Mouse (Mus musculus): ENCODE measurements at regions not wholly inside any gene's neighbourhood (a gene's known extent, or its start where the extent isn't known, plus 50 kb on each side); places are given as distances from the start of the nearest gene placed in this dataset.
A peak's percentile ranks its signal among the peaks of the same experiment; 100 is the strongest.

- H3K36me3 ChIP-seq = no peaks in the 10 kb centered on the region
- no peak overlapping the region for H3K4me2 ChIP-seq (replicated peaks)
- peaks cover 27% of the 10 kb centered on the region for H3K4me1 ChIP-seq
- H3K27me3 ChIP-seq = no peaks in the 10 kb centered on the region
- H3K4me3 ChIP-seq = no peak overlapping the region
- no peaks in the 10 kb centered on the region for H3K9me3 ChIP-seq
- no peak overlapping the region for H3K9ac ChIP-seq (replicated peaks)
- H3K27ac ChIP-seq (replicated peaks) = peak overlapping the region; percentile 29; the same call in 1 of the 2 replicates
- ATAC-seq (replicated peaks) = 0 out of 2 replicates have a peak, but pooled peaks have one; percentile 21
- 9% methylated on average over 11 of the region's 11 CpGs for WGBS
Observed at GRCm38 (mm10) chr12:12783699-12784605, 157.8 kb downstream of the Mycn start.

DNA sequence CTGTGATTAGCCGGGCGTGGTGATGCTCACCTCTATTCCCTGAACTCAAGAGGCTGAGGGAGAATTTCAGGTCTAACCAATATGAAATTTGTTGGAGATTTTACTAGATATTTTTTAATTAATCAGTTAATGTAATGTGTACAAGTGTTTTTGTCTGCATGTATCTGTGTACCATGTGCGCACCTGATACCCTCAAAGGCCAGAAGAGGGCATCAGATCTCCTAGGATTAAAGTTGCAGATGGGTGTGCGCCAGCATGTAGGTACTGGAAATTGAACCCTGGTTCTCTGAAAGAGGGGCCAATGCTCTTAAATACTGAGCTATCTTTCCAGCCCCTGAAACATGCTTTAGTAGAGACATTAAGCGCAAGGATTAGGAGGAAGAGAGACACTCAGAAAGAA lies 160.2 kb downstream of the Mycn start:
- Histone ChIP-seq H3K9me3 (no peaks in the 10 kb centered on the region), H3K27me3 (no peaks in the 10 kb centered on the region), H3K9ac (replicated peaks) (no peak overlapping the region), H3K4me3 (no peak overlapping the region), H3K27ac (replicated peaks) (no peak overlapping the region), H3K36me3 (no peaks in the 10 kb centered on the region), H3K4me2 (replicated peaks) (no peak overlapping the region), H3K4me1 (peaks cover 22% of the 10 kb centered on the region)
- ATAC-seq (replicated peaks) = no peak
- 98% methylated on average over 5 of the region's 5 CpGs for WGBS

DNA sequence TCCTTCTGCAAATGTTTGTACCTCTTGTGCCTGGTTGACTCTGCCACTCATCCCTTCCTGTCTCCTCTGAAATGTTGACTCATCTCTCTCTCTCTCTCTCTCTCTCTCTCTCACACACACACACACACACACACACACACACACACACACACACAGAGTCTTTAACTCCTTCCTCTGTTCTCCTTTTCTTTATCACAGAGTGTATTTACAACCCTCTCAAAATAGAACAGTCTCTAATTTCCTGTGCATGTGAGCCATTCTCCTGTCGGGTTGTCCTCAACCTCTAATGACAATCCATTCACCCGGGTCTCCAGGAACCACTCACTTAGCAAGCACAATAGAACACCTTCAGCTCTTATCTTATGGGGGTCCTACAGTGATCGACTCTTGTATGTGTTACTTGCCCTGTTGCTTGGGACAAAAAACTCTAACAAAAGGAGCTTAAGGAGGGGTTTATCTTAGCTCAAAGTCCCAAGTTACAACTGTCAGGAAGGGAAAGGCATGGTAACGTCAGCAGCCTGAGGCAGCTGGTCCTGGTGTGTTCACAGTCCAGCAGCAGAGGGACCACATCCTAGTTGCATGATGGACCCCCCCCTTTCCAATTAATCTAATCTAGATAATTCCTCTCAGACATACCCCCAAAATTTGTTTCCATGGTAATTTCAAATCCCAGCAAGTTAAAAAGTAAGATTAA lies 163.0 kb downstream of the Mycn start:
- Histone ChIP-seq H3K4me3 (no peak overlapping the region), H3K4me2 (replicated peaks) (no peak overlapping the region), H3K9ac (replicated peaks) (no peak overlapping the region), H3K27me3 (no peaks in the 10 kb centered on the region), H3K4me1 (peaks cover 16% of the 10 kb centered on the region), H3K9me3 (no peaks in the 10 kb centered on the region), H3K36me3 (no peaks in the 10 kb centered on the region), H3K27ac (replicated peaks) (no peak overlapping the region)
- no peak for ATAC-seq (replicated peaks)
- 30% methylated on average over 4 of the region's 4 CpGs for WGBS

DNA sequence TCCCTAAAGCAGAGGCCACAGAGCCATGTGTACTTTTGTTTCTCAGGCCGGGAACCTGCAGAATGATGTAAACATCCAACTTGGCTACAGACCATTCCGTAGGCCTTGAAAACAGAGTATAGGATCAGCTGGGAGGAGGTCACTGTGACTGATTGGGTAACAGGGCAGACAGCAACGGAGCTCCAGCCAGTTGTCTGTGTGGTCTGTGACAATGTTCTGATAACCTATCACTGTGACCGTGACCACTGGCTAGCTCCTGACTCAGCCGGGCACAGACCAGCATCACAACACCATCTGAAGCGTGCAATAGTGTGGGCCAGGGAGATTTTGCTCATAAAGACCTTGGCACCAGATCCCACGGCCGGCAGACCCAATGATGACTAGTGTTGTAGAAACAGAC lies 164.3 kb downstream of the Mycn start:
- Histone ChIP-seq H3K27ac (replicated peaks) (peak overlapping the region; percentile 70), H3K4me1 (peaks cover 13% of the 10 kb centered on the region), H3K36me3 (no peaks in the 10 kb centered on the region), H3K4me3 (no peak overlapping the region), H3K27me3 (no peaks in the 10 kb centered on the region), H3K4me2 (replicated peaks) (no peak overlapping the region), H3K9ac (replicated peaks) (no peak overlapping the region), H3K9me3 (no peaks in the 10 kb centered on the region)
- WGBS = 81% methylated on average over 8 of the region's 8 CpGs
- ATAC-seq (replicated peaks) = no peak

GRCm38 (mm10) chr12:12776783-12777182 lies 164.9 kb downstream of the Mycn start:
- no peak overlapping the region for H3K9ac ChIP-seq (replicated peaks)
- WGBS = 27% methylated on average over 6 of the region's 6 CpGs
- H3K4me1 ChIP-seq = peaks cover 13% of the 10 kb centered on the region
- peak overlapping the region; percentile 70 for H3K27ac ChIP-seq (replicated peaks)
- H3K9me3 ChIP-seq = no peaks in the 10 kb centered on the region
- no peaks in the 10 kb centered on the region for H3K36me3 ChIP-seq
- peak; percentile 58 for ATAC-seq (replicated peaks)
- no peak overlapping the region for H3K4me2 ChIP-seq (replicated peaks)
- no peak overlapping the region for H3K4me3 ChIP-seq
- no peaks in the 10 kb centered on the region for H3K27me3 ChIP-seq

DNA sequence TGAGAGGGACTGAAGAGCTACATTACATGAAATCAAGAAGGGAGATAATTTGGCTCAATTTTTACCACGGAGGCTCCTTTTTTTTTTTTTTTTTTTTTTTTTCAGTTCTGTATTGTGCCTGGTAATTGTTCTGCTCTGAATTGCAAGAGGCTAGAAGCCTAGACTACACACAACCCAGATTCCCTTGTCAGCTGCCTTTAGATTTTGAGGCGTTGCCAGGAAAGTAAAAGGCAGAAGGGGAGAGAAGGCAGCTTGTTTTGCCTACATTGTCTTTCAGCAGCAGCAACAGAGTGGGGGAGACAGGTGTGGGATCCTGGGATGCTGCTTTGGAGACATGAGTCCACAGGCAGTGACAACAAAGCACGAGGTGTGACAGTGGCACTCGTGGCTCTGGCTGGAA lies 170.7 kb downstream of the Mycn start:
- H3K4me1 ChIP-seq = peaks cover 11% of the 10 kb centered on the region
- 14% methylated on average over 4 of the region's 4 CpGs for WGBS
- H3K4me3 ChIP-seq = no peak overlapping the region
- no peak overlapping the region for H3K4me2 ChIP-seq (replicated peaks)
- no peaks in the 10 kb centered on the region for H3K9me3 ChIP-seq
- peak; percentile 32; the same call in 1 of the 2 replicates for ATAC-seq (replicated peaks)
- no peaks in the 10 kb centered on the region for H3K36me3 ChIP-seq
- H3K9ac ChIP-seq (replicated peaks) = no peak overlapping the region
- no peaks in the 10 kb centered on the region for H3K27me3 ChIP-seq
- H3K27ac ChIP-seq (replicated peaks) = peak overlapping the region; percentile 41

DNA sequence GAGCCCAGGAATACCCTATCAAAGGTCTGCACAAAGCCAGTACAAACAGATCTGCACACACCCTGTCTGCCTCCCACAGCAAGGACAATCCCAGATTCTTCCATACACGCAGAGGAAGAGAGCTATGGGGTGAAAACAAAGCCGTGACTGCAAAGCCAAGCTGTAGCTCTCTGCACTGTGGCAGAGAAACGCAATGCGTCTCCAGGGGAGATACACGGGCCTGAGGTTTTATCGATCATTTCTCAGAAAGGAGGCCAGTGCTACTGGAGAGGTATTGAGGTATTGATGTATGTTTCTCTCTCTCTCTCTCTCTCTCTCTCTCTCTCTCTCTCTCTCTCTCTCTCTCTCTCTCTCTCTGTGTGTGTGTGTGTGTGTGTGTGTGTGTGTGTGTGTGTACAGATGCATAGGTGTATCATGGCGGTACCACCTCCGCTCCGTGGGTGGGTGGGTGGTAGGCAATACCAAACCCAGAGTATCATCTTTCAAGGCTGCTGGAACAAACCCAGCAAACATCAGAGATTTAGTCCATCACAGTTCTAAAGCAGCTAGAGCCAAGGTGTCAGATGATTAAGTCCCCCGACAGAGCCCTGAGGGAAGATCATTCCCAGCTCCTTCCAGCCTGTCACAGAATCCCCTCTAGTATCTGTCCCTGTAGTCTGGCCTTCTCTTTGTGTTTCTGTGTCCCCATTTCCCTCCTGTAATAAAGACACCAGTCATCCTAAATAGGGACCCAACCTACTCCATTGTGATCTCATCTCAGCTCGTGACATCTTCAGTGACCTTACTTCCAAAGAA lies 175.0 kb downstream of the Mycn start:
- H3K36me3 ChIP-seq = no peaks in the 10 kb centered on the region
- no peak overlapping the region for H3K9ac ChIP-seq (replicated peaks)
- H3K4me3 ChIP-seq = no peak overlapping the region
- H3K4me1 ChIP-seq = peaks cover 11% of the 10 kb centered on the region
- no peaks in the 10 kb centered on the region for H3K9me3 ChIP-seq
- no peak overlapping the region for H3K4me2 ChIP-seq (replicated peaks)
- WGBS = 62% methylated on average over 11 of the region's 11 CpGs
- ATAC-seq (replicated peaks) = no peak
- no peak overlapping the region for H3K27ac ChIP-seq (replicated peaks)
- H3K27me3 ChIP-seq = no peaks in the 10 kb centered on the region

GRCm38 (mm10) chr12:12765490-12766058 lies 176.1 kb downstream of the Mycn start:
- Histone ChIP-seq H3K9ac (replicated peaks) (no peak overlapping the region), H3K9me3 (no peaks in the 10 kb centered on the region), H3K4me1 (peaks cover 1% of the 10 kb centered on the region; the same call in 1 of the 2 replicates), H3K4me3 (no peak overlapping the region), H3K27ac (replicated peaks) (no peak overlapping the region), H3K36me3 (no peaks in the 10 kb centered on the region), H3K27me3 (no peaks in the 10 kb centered on the region), H3K4me2 (replicated peaks) (no peak overlapping the region)
- 73% methylated on average over 7 of the region's 7 CpGs for WGBS
- no peak for ATAC-seq (replicated peaks)

DNA sequence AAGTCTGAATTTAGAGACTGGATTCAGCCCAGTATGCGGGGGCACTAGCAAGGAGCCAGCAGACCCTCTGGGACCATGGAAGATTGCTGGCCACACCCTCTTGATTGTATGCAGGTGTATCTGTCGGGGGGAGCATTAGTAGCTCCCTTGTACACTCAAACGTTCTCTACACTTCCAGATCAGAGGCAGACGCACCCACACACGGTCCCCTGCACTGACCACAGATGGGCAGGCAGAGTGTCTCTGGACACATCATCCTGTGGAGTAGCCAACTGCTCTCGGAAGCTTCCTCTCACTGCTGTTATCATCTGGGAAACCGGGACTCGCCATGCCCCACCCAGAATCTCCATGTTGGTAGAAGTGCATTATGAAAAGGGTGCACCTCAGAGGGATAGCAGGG lies 176.7 kb downstream of the Mycn start:
- Histone ChIP-seq H3K9ac (replicated peaks) (no peak overlapping the region), H3K27ac (replicated peaks) (no peak overlapping the region), H3K4me2 (replicated peaks) (no peak overlapping the region), H3K36me3 (no peaks in the 10 kb centered on the region), H3K4me3 (no peak overlapping the region), H3K4me1 (no peaks in the 10 kb centered on the region), H3K9me3 (no peaks in the 10 kb centered on the region), H3K27me3 (no peaks in the 10 kb centered on the region)
- no peak for ATAC-seq (replicated peaks)
- 88% methylated on average over 8 of the region's 8 CpGs for WGBS

DNA sequence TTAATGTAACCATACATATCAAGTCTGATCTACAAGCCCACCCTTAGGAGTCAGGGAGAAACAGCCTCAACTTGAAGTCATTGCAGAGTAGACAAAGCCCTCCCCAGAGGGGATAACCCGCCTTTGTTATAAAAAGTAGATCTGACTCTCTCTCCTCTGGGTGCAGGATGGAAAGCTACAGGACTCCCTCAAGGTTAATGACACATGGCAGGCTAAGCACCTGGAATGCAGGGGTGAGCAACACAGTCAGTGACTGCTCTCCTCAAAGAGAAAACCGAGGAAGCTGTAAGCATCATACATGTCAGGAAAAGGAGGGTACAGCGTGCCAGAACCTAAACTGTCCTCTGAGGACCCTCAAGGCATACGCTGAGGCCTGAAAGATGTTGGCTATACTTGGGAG lies 177.1 kb downstream of the Mycn start:
- Histone ChIP-seq H3K9ac (replicated peaks) (no peak overlapping the region), H3K36me3 (no peaks in the 10 kb centered on the region), H3K27ac (replicated peaks) (no peak overlapping the region), H3K9me3 (no peaks in the 10 kb centered on the region), H3K4me1 (no peaks in the 10 kb centered on the region), H3K4me3 (no peak overlapping the region), H3K4me2 (replicated peaks) (no peak overlapping the region), H3K27me3 (no peaks in the 10 kb centered on the region)
- WGBS = 80% methylated on average over 4 of the region's 4 CpGs
- ATAC-seq (replicated peaks) = no peak

DNA sequence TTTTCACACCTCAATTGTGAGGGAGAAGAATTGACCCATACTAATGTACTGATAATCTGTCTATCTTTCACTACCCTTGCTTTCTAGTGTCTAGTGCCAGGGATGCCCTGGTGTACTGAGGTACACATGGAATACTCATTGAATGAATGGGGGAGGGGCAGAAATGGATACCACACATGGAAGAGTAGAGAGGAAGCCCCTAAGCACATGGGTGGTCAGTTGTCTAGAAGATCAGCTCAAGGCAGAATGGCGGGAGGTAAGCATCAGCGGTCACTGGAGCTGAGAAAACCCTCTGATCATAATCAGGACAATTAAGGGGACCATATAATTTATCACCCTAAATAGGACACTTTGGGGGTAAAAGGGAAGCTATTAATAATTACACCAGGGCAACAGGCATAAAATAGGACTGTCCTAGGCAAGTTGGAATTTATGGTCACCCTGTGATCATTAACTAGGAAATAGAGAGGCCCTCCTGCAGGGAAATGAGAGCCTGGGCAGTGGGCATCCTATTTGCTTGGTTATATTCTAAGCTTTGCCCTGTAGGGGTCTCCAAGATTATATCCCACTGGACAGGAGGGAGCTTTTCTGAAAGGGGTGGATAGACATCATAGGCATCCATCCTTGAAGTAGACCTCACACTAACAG lies 185.3 kb downstream of the Mycn start:
- Histone ChIP-seq H3K4me3 (no peak overlapping the region), H3K4me2 (replicated peaks) (no peak overlapping the region), H3K27ac (replicated peaks) (no peak overlapping the region), H3K27me3 (no peaks in the 10 kb centered on the region), H3K9ac (replicated peaks) (no peak overlapping the region), H3K36me3 (no peaks in the 10 kb centered on the region), H3K4me1 (0 out of 2 replicates have a peak, but pooled peaks cover 8% of the 10 kb centered on the region), H3K9me3 (no peaks in the 10 kb centered on the region)
- no peak for ATAC-seq (replicated peaks)
- 84% methylated on average over 2 of the region's 2 CpGs for WGBS
